Mouse (Mus musculus) ovary, adult 18-20 months (tissue): Measurements from ENCODE around the gene Sebox.

Experiments used
- DNase-seq: peaks from one replicate; pipeline ENCODE4 v3.0.0; 2022; ENCODE audit warnings: low spot score, mixed read lengths

The Sebox gene

DNA sequence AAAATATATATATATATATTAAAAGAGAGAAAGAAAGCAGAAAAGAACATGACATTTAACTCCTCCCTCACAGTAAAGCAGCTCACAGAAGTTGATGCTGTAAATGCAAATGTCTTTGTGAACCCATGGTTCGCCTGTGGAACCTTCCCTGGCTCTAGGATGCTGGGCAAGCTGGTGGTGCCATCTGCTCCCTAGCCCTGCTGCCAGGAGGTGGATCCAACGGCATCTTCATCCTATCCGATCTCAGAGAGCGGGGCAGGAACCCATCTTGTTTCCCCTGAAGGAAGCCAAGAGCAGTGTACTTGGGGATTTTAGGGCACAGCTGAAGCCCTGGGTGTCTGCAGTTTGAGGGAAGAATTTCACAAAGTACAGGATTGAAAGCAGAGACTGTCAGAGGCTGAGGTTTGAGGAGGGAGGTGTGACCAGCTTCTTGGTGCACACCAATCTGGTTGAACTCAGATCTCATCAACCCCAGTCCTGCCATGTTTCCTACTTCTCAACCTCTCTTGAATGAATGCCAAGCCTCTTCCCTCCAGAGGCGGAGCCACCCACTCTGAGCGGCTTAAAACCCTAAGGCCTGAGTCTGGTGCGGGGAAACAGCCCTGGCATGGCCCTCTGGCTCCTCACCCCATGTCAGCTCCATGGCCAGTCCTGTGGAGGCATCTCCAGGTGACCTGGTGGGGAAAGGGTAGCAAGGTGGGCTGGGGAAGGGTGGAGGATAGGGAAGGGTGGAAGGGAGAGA, at the start of gene Sebox:
TSS of gene Sebox (plus strand) at position 539 of the 742 bp plus-strand sequence.
- no peak for DNase-seq

GRCm38 (mm10) chr11:78453675-78454074, 49.6 kb upstream of the Sebox start:
- no peak for DNase-seq

GRCm38 (mm10) chr11:78454276-78454675, 49.0 kb upstream of the Sebox start:
- no peak for DNase-seq

- DNase-seq: no peak
Measured at GRCm38 (mm10) chr11:78455308-78455707, 47.9 kb upstream of the Sebox start.

DNA sequence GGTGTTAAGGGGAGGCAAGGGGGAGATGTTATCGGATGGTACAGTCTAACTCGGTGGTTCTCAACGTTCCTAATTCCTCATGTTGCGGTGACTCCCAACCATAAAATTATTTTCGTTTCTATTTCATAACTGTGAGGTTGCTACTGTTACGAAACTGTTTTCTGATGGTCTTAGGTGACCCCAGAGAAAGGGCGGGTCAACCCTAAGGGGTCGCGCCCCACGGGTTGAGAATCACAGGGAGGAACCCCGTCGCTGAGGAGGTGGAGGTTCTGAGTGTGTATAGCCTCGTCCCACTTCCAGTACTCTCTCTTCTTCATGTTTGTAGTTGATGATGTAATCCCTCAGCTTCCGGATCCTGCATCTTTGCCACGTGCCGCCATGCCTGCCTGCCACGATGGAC, 44.5 kb upstream of the Sebox start:
- DNase-seq: no peak

DNA sequence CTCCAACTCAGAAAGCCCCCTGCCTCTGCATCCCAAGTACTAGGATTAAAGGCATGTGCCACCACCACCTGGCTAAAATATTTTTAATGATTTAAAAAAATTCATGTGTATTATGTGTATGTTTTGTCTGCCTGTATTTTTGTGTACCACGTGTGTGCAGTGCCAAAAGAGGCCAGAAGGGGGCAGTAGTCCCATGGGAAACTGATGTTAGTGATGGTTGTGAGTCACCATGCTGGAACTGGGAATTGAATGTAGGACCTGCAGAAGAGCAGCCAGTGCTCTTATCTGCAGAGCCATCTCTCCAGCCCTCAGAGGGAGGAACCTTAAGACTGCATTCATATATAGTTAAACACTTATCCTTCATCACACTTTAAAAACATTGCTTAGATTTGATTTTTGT, 41.4 kb upstream of the Sebox start:
- DNase-seq: no peak

DNA sequence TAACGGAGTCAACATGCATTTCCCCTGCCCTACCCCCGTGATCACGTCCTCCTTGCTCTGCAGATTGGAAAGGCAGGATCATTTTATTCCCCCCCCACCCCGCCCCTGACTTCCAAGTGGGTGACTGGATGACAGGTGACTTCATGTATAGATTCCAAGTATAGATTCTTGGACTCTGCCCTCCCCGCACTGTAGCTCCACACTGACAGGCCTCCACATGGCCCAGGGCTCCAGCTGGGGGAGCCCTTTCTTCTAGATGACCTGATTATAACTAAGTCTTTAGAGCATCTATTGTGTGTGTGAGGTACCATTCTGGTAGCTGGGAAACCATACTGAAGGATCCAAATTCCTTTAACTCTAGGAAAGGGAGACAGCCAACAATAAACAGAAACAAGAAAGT, 40.6 kb upstream of the Sebox start:
- DNase-seq: no peak

- no peak for DNase-seq
Measured at GRCm38 (mm10) chr11:78463286-78464036, 39.8 kb upstream of the Sebox start.

DNA sequence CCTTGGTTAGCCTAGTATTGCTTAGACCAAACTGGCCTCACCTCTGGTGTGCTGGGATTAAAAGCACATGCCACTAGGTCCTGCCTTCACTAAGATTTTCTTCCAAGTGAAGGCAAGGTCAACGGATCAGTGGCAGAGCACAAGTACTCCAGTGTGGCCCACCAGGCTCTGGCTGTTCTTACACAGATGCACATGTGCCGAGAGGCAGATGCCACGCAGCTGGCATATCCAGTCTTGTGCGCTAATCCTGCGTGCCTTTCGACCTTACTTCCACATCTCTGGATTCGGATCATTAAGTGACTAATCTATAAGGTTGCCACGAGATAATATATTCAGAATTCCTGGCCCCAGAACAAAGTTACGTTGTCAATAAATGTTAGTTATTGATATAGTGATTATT, 38.1 kb upstream of the Sebox start:
- no peak for DNase-seq

- peak; percentile 86 for DNase-seq
Measured at GRCm38 (mm10) chr11:78465568-78466180, 37.6 kb upstream of the Sebox start, which contains the start of gene Slc46a1. Gene Slc46a1 (plus strand): TSS chr11:78465697.

DNA sequence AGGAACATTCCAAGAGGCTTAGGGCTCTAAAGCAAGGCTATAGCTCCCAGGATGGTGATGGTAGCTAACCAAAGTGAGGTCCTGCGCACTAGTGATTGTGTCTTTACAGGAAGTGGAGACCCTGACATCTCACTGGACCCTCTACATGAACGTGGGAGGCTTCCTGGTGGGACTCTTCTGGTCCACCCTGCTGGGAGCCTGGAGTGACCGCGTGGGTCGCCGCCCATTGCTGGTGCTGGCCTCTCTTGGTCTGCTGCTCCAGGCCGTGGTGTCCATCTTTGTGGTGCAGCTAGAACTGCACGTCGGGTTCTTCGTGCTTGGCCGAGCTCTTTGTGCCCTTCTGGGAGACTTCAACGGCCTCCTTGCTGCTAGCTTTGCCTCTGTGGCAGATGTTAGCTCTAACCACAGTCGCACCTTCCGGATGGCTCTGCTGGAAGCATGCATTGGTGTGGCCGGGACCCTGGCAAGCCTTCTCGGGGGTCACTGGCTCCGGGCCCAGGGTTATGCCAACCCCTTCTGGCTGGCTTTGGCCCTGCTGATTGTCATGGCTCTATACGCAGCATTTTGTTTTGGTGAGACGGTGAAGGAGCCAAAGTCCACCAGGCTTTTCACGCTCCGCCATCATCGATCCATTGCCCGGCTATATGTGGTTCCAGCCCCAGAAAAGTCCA, 36.9 kb upstream of the Sebox start:
- no peak for DNase-seq

- DNase-seq: no peak
Measured at GRCm38 (mm10) chr11:78467515-78467914, 35.7 kb upstream of the Sebox start.

DNA sequence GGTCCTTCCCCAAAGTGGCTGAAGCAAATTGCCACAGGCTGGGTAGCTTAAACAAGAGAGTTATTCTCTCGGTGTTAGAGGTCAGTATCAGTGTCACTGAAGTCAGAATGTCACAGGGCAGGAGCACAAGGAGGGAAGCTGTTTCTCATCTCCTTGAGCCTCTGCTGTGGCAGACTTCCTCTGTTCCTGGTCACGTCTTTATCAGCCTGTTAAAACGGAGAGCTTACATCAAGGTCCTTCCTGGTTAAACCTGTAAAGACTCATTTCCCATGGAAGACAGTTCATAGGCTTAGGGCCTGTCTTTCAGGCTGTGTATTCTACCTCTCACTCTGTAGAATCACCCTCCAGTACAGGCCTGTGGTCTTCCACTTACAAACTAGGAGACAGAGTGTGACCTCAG, 35.3 kb upstream of the Sebox start:
- DNase-seq: no peak

- DNase-seq: no peak
Measured at GRCm38 (mm10) chr11:78471326-78472103, 31.7 kb upstream of the Sebox start.

GRCm38 (mm10) chr11:78475289-78475688, 28.0 kb upstream of the Sebox start:
- no peak for DNase-seq

- DNase-seq: no peak
Measured at GRCm38 (mm10) chr11:78483639-78484038, 19.6 kb upstream of the Sebox start.

- DNase-seq: no peak
Measured at GRCm38 (mm10) chr11:78488168-78488567, 15.1 kb upstream of the Sebox start.

DNA sequence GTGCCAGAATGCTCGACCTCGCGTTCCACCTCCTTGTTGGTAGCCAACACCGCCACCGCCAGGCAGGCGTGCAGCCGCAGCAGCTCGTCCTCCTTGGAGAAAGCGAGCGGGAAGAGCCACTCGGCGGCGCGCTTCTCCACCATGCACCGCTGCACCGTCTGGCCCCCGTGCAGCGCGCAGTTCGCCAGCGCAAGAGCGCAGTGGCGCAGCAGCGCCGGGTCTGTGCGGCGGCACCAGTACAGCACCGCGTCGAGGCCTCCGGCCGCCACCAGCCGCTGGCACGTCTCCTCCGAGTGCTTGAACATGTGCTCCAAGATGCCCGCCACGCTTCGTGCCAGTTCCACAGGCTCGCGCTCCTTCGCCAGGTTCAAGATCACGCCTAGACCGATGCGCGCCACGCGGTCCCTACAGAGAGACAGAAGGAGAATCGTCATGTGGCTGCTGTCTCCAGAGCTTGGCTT, 12.4 kb upstream of the Sebox start:
- peak; percentile 42 for DNase-seq

- DNase-seq: no peak
Measured at GRCm38 (mm10) chr11:78495904-78496303, 7.3 kb upstream of the Sebox start.

- no peak for DNase-seq
Measured at GRCm38 (mm10) chr11:78497071-78497541, 6.1 kb upstream of the Sebox start.
